Mouse (Mus musculus) adrenal gland, adult 18-20 months (tissue): ENCODE data around the gene Gm8138. TPM values are rescaled to one million over a fixed set of nuclear protein-coding genes. Genes with fewer than 3 reads are reported as not detected.
"Not testable (repeated sequence)": the region's sequence is repeated elsewhere in the genome, so short reads cannot be mapped to it uniquely, and the experiment has no call there.

Experiments used
- DNase-seq, 2 experiments: peaks; one replicate each; pipeline ENCODE4 v3.0.0; 2021 to 2022; ENCODE audit warnings: low spot score in 2 of 2
- long read RNA-seq, 2 experiments: library from polyadenylated mRNA; stranded (forward); transcript quantifications; one replicate each; pipeline ENCODE4 v2.0.0; 2021
- total RNA-seq, 2 experiments: library from RNA; stranded (reverse); gene quantifications; 1 replicate in 1 of 2; 2 replicates in 1 of 2; pipeline ENCODE4 v1.2.3; 2021

The Gm8138 gene
- total RNA-seq = not detected
- long read RNA-seq, experiment 1 = 0 reads
- long read RNA-seq, experiment 2 = 0 reads

GRCm38 (mm10) chr14:43416250-43416649 lies at the start of gene Gm8138:
TSS of gene Gm8138 (minus strand) at chr14:43416350.
- not testable (repeated sequence) for DNase-seq

GRCm38 (mm10) chr14:43361713-43362112 lies 54.4 kb downstream of the Gm8138 start:
- DNase-seq = not testable (repeated sequence)

Other genes with a start within 250 kb of the Gm8138 start
- gene Gm7233, start 236.5 kb downstream of the Gm8138 start, total RNA-seq = not detected
- gene Gm8122, start 181.0 kb downstream of the Gm8138 start, total RNA-seq = not detected
- gene Gm8126, start 157.7 kb downstream of the Gm8138 start, total RNA-seq = not detected
- gene Gm9732, start 141.3 kb downstream of the Gm8138 start, total RNA-seq = not detected
- not detected for gene Gm8127, start 122.5 kb downstream of the Gm8138 start, total RNA-seq
- gene 1700001F09Rik, start 68.5 kb downstream of the Gm8138 start, total RNA-seq = not detected
- gene Gm5799, start 127.2 kb upstream of the Gm8138 start, total RNA-seq = under 1 TPM in 1 of 2 experiments, not detected in 1; 0.38 TPM
- gene Gm17654, start 162.8 kb upstream of the Gm8138 start, total RNA-seq = not detected
- not detected for gene Gm10375, start 191.7 kb upstream of the Gm8138 start, total RNA-seq